Mouse (Mus musculus) CD8-positive naive resting alpha-beta T cell, adult 57 days (primary cell): ENCODE data around the gene Olfr1357. TPM values are rescaled to one million over a fixed set of nuclear protein-coding genes. Genes with fewer than 3 reads are reported as not detected.

Source experiments
- total RNA-seq: library from RNA; stranded (reverse); gene quantifications from one replicate; pipeline ENCODE4 v1.2.4, GENCODE M21; 2023

The Olfr1357 gene
- total RNA-seq: not detected

DNA sequence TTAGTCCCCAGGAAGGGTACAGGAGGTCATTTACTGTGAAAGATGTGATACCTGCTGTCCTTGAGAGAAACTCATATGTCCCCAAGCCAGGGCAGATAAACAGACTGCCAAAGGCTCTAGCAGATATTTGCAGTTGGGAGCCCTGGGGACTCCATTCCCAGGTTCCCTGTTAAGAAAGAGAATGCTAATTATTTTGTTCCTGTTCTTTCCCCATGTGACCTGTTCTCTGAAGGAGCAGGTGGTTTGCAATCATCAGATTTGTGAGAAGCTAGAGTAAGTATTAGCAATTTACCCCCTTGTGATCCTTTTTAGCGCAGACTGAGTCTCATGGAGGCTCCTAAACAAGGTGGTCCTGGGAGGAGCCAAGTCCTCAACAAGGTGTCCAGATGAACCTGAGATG lies at the start of gene Olfr1357:
Gene Olfr1357 (minus strand): TSS at position 101 of the 400 bp plus-strand sequence.

GRCm38 (mm10) chr10:78591406-78592328 lies 26.2 kb downstream of the Olfr1357 start, which contains the start of gene Syde1:
Syde1 (minus strand) TSS chr10:78591964.

DNA sequence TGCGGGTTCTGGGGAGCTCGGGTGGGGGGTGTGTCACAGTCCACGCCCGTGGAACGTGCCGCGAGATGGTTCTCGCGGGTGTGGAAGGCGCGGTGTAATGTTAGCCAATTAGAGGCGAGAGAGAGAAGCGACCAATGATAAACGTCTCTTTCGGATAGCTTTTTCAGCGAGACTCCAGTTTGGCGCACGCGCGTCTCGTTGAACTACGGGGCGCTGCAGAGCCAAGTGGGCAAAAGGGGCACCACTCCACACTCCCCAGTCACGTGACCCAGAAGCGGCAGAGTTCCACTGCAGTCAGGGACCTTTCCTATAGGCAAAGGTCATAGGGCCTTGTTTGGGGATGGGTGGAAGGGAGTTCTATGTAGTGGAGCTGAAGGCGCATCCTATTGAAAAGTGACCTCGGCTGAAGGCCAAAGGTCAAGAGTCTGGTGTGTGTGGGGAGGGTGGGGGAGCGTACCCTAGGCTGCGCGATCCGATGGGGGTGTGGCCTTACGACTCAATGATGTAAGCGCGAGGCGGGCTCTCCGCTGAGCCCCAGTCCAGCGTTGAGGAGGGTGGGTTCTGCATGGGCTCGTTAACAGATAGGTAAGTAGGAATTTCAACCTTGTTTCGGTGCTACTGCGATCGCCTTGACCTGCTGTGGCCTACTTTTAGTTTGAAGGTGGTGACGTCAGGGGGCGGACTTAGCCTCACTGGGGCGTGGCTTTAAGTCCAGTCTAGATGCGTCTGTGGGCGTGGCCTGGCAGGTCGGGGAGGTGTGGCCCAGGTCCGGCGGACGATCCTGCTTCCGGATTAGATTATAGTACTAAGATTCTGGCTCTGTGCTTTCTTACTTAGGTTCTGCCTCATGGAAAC lies 43.4 kb downstream of the Olfr1357 start, which contains the start of gene Ilvbl:
Gene Ilvbl (plus strand): TSS at position 97 of the 855 bp plus-strand sequence.

Other genes starting within 250 kb of the Olfr1357 start
- 234 TPM for gene Rrp1, start 205.0 kb downstream of the Olfr1357 start, total RNA-seq
- gene Cstb, start 192.4 kb downstream of the Olfr1357 start, total RNA-seq: 29.9 TPM
- gene Pdxk, start 153.1 kb downstream of the Olfr1357 start, total RNA-seq: 16.2 TPM
- gene Olfr1358, start 100.6 kb downstream of the Olfr1357 start, total RNA-seq: not detected
- gene Ilvbl, start 43.7 kb downstream of the Olfr1357 start, total RNA-seq: 85.4 TPM
- gene Syde1, start 26.1 kb downstream of the Olfr1357 start, total RNA-seq: 6.4 TPM
- not detected for gene Casp14, start 100.2 kb upstream of the Olfr1357 start, total RNA-seq
- not detected for gene Ccdc105, start 135.0 kb upstream of the Olfr1357 start, total RNA-seq
- not detected for gene Slc1a6, start 162.4 kb upstream of the Olfr1357 start, total RNA-seq
- not detected for gene Olfr1356, start 234.1 kb upstream of the Olfr1357 start, total RNA-seq